Mouse (Mus musculus) layer of hippocampus, adult 18-20 months (tissue): ENCODE data around the gene Prkca. TPM values are rescaled to one million over a fixed set of nuclear protein-coding genes. Genes with fewer than 3 reads are reported as not detected.

Source experiments
- DNase-seq, 2 experiments: peaks; one replicate each; pipeline ENCODE4 v3.0.0; 2022; ENCODE audit warnings: low spot score in 2 of 2
- total RNA-seq, 2 experiments: library from RNA; stranded (reverse); gene quantifications; 2 replicates each; pipeline ENCODE4 v1.2.3; 2021

Gene Prkca
- total RNA-seq, 2 experiments from 2014 or later, result 222 to 240 TPM

DNA sequence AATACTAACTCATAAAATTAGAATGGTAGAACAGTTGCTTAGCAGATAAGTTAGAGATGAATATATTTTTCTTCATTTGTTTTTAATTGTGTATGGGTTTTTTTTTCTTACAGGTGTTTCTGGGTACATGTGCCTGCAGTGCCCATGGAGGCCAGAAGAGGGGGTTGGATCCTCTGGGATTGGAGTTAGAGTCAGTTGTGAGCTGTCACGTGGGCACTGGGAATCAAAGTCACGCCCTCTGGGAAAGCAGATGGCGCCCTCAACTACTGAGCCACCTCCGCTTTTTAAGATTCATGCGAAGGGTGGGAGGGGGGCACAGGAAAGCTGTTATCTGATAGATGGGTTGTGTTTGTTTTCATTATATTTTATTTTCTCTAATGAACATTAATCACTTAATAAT is 131.1 kb downstream of the Prkca start:
- DNase-seq, result peak; percentile 19 to 71

GRCm38 (mm10) chr11:108212030-108212429 is 131.7 kb downstream of the Prkca start:
- no peak for DNase-seq

- DNase-seq, result no peak
These were observed 133.0 kb downstream of the Prkca start for GRCm38 (mm10) chr11:108210749-108211148.

DNA sequence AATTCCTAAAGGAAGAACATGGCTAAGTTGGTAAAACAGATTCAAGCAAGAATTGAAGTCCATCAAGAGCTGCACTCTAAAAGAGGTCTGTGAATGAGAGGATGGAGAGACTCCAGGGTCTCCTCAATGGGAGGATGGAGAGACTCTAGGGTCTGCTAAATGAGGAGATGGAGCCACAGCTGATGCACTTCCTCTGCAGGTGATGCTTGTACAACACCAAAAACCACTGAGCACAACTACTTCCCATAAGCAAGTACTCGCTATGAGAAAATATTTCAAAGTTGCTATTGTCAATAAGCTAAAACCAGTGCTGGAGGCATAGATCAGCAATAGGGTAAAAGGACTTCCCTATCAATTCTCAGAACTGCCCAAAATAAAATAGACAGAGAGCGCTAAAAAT is 137.1 kb downstream of the Prkca start:
- no peak for DNase-seq

DNA sequence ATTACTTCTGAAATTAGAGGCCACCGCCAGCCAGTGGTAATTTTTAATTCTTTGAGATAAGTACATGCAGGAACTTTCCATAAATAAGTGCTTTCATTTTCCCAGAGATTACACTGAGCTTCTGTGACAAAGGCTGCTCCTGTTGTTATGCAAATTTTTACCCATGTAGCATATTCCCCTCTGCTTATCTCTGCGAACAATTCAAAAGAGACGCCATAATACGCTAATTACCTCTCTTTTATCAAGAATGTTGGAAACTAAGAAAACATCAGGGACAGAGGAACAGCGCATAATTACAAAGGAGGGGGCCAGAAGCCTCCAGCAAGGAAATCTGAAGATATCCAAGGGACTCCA is 138.9 kb downstream of the Prkca start:
- DNase-seq, result no peak

GRCm38 (mm10) chr11:108204202-108204894 is 139.4 kb downstream of the Prkca start:
- peak in 1 of 2 experiments; percentile 43 for DNase-seq

DNA sequence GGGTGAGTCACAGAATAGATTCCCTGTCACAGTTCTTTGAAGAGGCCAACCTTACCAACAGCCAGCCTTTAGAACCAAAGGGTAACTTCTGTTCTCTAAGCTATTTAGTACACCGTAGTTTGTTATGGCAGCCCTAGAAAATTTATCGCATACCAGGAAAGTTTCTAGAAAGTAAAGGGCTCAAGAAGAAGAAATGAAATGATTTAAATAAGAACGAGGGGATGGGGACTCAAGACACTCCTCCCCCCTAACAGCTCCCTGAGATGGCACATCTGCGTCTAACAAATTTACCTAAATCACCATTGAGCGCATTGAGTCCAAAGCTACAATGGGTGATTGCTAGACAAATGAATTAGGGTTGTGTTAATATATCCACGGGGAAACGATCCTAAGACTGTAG is 140.9 kb downstream of the Prkca start:
- DNase-seq, result no peak

- no peak for DNase-seq
These were observed 142.8 kb downstream of the Prkca start for GRCm38 (mm10) chr11:108200679-108201586.

- DNase-seq, result no peak
These were observed 144.2 kb downstream of the Prkca start for GRCm38 (mm10) chr11:108199429-108199985.

DNA sequence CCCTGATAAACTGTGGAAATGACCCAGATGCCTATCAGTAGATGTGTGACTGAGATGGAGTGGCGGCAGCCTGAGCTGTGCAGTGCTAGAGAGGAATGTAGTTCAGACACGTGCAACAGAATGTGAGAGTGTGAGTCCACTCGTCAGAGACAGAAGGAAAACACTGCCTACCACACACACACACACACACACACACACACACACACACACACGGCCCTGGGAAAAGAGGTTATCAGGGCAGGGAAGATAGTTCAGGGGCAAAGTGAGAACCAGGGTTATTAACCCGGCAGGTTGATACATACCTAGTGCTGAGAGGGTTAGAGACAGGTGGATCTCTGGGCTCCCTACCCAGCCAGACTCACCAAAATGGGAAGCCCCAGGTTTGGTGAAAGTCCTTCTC is 145.1 kb downstream of the Prkca start:
- DNase-seq, result no peak

DNA sequence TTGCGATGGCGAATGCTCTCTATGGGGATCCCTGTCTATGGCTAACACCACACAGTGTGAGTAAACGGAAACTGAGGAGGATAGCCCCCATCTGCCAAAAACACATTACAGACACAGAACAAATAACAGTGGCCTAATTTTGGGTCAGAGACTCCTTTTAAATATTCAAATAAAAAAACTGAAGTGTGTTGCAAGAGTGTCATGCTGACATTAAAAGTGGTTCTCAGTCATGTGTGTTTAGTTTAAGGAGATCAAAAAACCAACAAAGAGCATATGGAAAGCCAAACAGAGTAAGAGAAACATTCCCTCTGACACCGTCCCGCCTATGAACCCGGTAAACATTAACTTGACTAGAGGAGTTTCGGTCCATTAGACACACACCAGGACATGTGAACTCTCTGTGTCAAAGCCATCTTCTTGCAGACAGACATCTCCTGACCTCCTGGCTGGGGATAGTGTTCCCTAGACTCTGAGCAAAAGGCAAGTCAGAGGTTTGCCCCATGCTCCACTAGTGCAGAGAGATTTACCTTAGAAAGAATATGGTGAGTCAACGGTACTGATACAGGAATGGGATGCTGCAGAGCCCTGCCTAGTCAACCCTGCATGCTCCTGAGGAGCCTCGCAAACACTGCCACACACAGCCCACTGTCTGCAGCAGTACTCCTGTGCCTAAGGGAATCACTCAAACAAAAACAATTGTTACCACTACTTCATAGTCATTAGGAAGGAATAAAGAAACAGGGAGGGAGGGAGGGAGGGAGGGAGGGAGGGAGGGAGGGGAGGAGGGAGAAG is 146.1 kb downstream of the Prkca start:
- DNase-seq, result no peak

- no peak for DNase-seq
These were observed 146.9 kb downstream of the Prkca start for GRCm38 (mm10) chr11:108196796-108197195.

GRCm38 (mm10) chr11:108190298-108190697 is 153.4 kb downstream of the Prkca start:
- DNase-seq, result no peak

- no peak for DNase-seq
These were observed 154.4 kb downstream of the Prkca start for GRCm38 (mm10) chr11:108189362-108189761.

DNA sequence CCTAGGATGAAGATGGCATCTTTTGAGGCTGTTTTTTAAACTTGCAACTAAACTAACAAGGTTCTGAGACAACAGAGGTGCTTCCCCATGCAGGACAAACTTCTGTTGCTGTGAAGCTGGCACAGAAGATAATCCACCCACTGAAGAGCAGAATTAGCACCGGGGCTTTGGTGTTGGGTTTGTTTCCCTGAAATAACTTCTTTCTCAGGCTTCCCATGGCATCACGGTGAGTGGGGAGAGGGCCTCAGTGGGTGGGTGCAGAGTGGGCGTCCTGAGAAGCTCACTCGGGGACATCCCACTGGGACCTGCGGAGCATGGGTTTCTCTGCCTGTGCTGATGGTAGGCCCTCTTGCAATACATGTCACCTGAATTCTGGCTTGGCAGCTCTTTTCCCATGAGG is 161.3 kb downstream of the Prkca start:
- DNase-seq, result peak in 1 of 2 experiments; percentile 46

DNA sequence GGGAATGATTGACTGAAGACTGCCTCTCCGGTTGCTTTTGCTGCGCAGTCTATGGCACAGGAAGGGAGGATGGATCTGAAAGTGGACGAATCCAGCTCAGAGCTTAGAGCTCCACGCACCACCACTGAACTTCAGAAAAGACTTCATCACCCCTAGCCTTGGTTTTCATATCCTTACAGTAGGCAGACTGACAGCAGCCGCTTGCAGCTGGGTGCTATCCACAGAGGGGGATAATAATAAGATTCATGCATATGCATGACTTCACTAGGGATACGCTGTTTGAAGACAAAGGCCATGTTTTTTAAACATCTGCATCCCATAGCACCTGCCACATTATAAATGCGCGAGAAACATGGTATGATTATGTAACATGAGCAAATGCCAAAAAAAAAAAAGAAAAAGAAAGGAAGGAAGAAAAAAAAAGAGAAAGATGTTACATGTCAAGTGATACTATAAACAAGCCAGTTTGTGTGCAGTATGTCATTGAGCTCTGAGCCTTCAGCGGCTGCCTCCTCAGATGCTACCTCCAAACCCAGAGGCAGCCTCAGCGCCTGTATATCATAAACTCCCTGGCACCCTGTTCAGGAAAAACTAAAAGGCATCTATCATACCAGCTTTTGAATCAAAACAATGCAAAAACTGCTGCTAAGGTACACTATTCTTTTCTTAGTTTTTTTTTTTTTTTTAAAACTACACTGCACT is 162.6 kb downstream of the Prkca start:
- DNase-seq, result no peak

- DNase-seq, result no peak
These were observed 164.9 kb downstream of the Prkca start for GRCm38 (mm10) chr11:108178802-108179201.

GRCm38 (mm10) chr11:108178258-108178657 is 165.5 kb downstream of the Prkca start:
- DNase-seq, result no peak

GRCm38 (mm10) chr11:108176715-108177114 is 167.0 kb downstream of the Prkca start:
- DNase-seq, result no peak

GRCm38 (mm10) chr11:108171917-108172316 is 171.8 kb downstream of the Prkca start:
- no peak for DNase-seq

GRCm38 (mm10) chr11:108171260-108171659 is 172.5 kb downstream of the Prkca start:
- no peak for DNase-seq
